Mouse (Mus musculus): ENCODE results near the gene Th. TPM values are rescaled to one million over a fixed set of nuclear protein-coding genes. Genes with fewer than 3 reads are reported as not detected.
A peak's percentile ranks its signal among the peaks of the same experiment; 100 is the strongest.

Gene Th
- polyA plus RNA-seq, 1 experiment from 2014 or later = 28.0 TPM

GRCm38 (mm10) chr7:142927293-142927692 lies 3.6 kb downstream of the Th start:
- Histone ChIP-seq H3K9me3 (no peaks in the 10 kb centered on the region), H3K9ac (no peak overlapping the region), H3K4me1 (no peaks in the 10 kb centered on the region), H3K4me2 (replicated peaks) (no peak overlapping the region), H3K4me3 (no peak overlapping the region), H3K36me3 (no peaks in the 10 kb centered on the region), H3K27me3 (replicated peaks) (no peaks in the 10 kb centered on the region), H3K27ac (no peak overlapping the region)
- ATAC-seq (ENCODE audit: low FRiP score, low read depth) = no peak
- 85% methylated on average over 8 of the region's 8 CpGs for WGBS

GRCm38 (mm10) chr7:142918641-142919628 lies 12.0 kb downstream of the Th start:
- Histone ChIP-seq H3K4me1 (no peaks in the 10 kb centered on the region), H3K4me3 (no peak overlapping the region), H3K36me3 (no peaks in the 10 kb centered on the region), H3K9me3 (no peaks in the 10 kb centered on the region), H3K27me3 (replicated peaks) (no peaks in the 10 kb centered on the region), H3K27ac (no peak overlapping the region), H3K9ac (no peak overlapping the region), H3K4me2 (replicated peaks) (no peak overlapping the region)
- peak; percentile 71 for ATAC-seq (ENCODE audit: low FRiP score, low read depth)
- WGBS = 34% methylated on average over 8 of the region's 8 CpGs

GRCm38 (mm10) chr7:142917659-142918058 lies 13.3 kb downstream of the Th start:
- Histone ChIP-seq H3K27ac (no peak overlapping the region), H3K27me3 (replicated peaks) (no peaks in the 10 kb centered on the region), H3K4me3 (no peak overlapping the region), H3K4me2 (replicated peaks) (no peak overlapping the region), H3K4me1 (no peaks in the 10 kb centered on the region), H3K36me3 (no peaks in the 10 kb centered on the region), H3K9me3 (no peaks in the 10 kb centered on the region), H3K9ac (no peak overlapping the region)
- WGBS = 91% methylated on average over 5 of the region's 5 CpGs
- no peak for ATAC-seq (ENCODE audit: low FRiP score, low read depth)

GRCm38 (mm10) chr7:142916178-142916577 lies 14.8 kb downstream of the Th start:
- WGBS = 44% methylated on average over 8 of the region's 8 CpGs
- H3K9ac ChIP-seq = no peak overlapping the region
- H3K9me3 ChIP-seq = no peaks in the 10 kb centered on the region
- H3K27me3 ChIP-seq (replicated peaks) = no peaks in the 10 kb centered on the region
- no peaks in the 10 kb centered on the region for H3K36me3 ChIP-seq
- no peak overlapping the region for H3K4me3 ChIP-seq
- no peak overlapping the region for H3K4me2 ChIP-seq (replicated peaks)
- no peak for ATAC-seq (ENCODE audit: low FRiP score, low read depth)
- no peaks in the 10 kb centered on the region for H3K4me1 ChIP-seq
- no peak overlapping the region for H3K27ac ChIP-seq

- Histone ChIP-seq H3K4me1 (no peaks in the 10 kb centered on the region), H3K4me3 (no peak overlapping the region), H3K9ac (no peak overlapping the region), H3K36me3 (no peaks in the 10 kb centered on the region), H3K27me3 (replicated peaks) (no peaks in the 10 kb centered on the region), H3K9me3 (no peaks in the 10 kb centered on the region), H3K4me2 (replicated peaks) (no peak overlapping the region), H3K27ac (no peak overlapping the region)
- 95% methylated on average over 2 of the region's 2 CpGs for WGBS
- no peak for ATAC-seq (ENCODE audit: low FRiP score, low read depth)
Observed at GRCm38 (mm10) chr7:142911682-142912081, 19.2 kb downstream of the Th start.

GRCm38 (mm10) chr7:142910104-142910503 lies 20.8 kb downstream of the Th start:
- peaks cover 2% of the 10 kb centered on the region; the same call in 1 of the 2 replicates for H3K4me1 ChIP-seq
- no peaks in the 10 kb centered on the region for H3K9me3 ChIP-seq
- no peak overlapping the region for H3K9ac ChIP-seq
- H3K36me3 ChIP-seq = no peaks in the 10 kb centered on the region
- H3K27me3 ChIP-seq (replicated peaks) = no peaks in the 10 kb centered on the region
- no peak overlapping the region for H3K27ac ChIP-seq
- H3K4me3 ChIP-seq = no peak overlapping the region
- ATAC-seq (ENCODE audit: low FRiP score, low read depth) = no peak
- H3K4me2 ChIP-seq (replicated peaks) = no peak overlapping the region
- 72% methylated on average over 2 of the region's 2 CpGs for WGBS

- peaks cover 6% of the 10 kb centered on the region; the same call in 1 of the 2 replicates for H3K4me1 ChIP-seq
- H3K4me2 ChIP-seq (replicated peaks) = no peak overlapping the region
- no peaks in the 10 kb centered on the region for H3K36me3 ChIP-seq
- H3K9ac ChIP-seq = no peak overlapping the region
- H3K4me3 ChIP-seq = no peak overlapping the region
- WGBS = 37% methylated on average over 2 of the region's 2 CpGs
- no peaks in the 10 kb centered on the region for H3K9me3 ChIP-seq
- H3K27me3 ChIP-seq (replicated peaks) = no peaks in the 10 kb centered on the region
- ATAC-seq (ENCODE audit: low FRiP score, low read depth) = no peak
- no peak overlapping the region for H3K27ac ChIP-seq
Observed at GRCm38 (mm10) chr7:142909622-142910021, 21.3 kb downstream of the Th start.

GRCm38 (mm10) chr7:142905606-142906005 lies 25.3 kb downstream of the Th start:
- no peak overlapping the region for H3K4me3 ChIP-seq
- WGBS = 48% methylated on average over 5 of the region's 5 CpGs
- no peaks in the 10 kb centered on the region for H3K27me3 ChIP-seq (replicated peaks)
- no peak overlapping the region for H3K4me2 ChIP-seq (replicated peaks)
- no peaks in the 10 kb centered on the region for H3K9me3 ChIP-seq
- H3K36me3 ChIP-seq = no peaks in the 10 kb centered on the region
- H3K27ac ChIP-seq = no peak overlapping the region
- H3K9ac ChIP-seq = no peak overlapping the region
- H3K4me1 ChIP-seq = peaks cover 35% of the 10 kb centered on the region
- no peak for ATAC-seq (ENCODE audit: low FRiP score, low read depth)

- Histone ChIP-seq H3K27ac (no peak overlapping the region), H3K4me2 (replicated peaks) (no peak overlapping the region), H3K9ac (no peak overlapping the region), H3K4me3 (no peak overlapping the region), H3K27me3 (replicated peaks) (no peaks in the 10 kb centered on the region), H3K9me3 (no peaks in the 10 kb centered on the region), H3K4me1 (peaks cover 35% of the 10 kb centered on the region), H3K36me3 (no peaks in the 10 kb centered on the region)
- WGBS = 28% methylated on average over 7 of the region's 7 CpGs
- ATAC-seq (ENCODE audit: low FRiP score, low read depth) = no peak
Observed at GRCm38 (mm10) chr7:142904331-142904730, 26.6 kb downstream of the Th start.

GRCm38 (mm10) chr7:142902931-142903330 lies 28.0 kb downstream of the Th start:
- H3K27me3 ChIP-seq (replicated peaks) = no peaks in the 10 kb centered on the region
- H3K27ac ChIP-seq = no peak overlapping the region; the same call in 1 of the 2 replicates
- H3K4me3 ChIP-seq = no peak overlapping the region
- H3K36me3 ChIP-seq = no peaks in the 10 kb centered on the region
- no peak overlapping the region for H3K4me2 ChIP-seq (replicated peaks)
- H3K4me1 ChIP-seq = peaks cover 35% of the 10 kb centered on the region
- 8% methylated on average over 4 of the region's 4 CpGs for WGBS
- H3K9ac ChIP-seq = no peak overlapping the region
- peak; percentile 68 for ATAC-seq (ENCODE audit: low FRiP score, low read depth)
- no peaks in the 10 kb centered on the region for H3K9me3 ChIP-seq

GRCm38 (mm10) chr7:142901774-142902173 lies 29.2 kb downstream of the Th start:
- Histone ChIP-seq H3K27me3 (replicated peaks) (no peaks in the 10 kb centered on the region), H3K9ac (no peak overlapping the region), H3K4me1 (peaks cover 40% of the 10 kb centered on the region), H3K4me2 (replicated peaks) (no peak overlapping the region), H3K4me3 (no peak overlapping the region), H3K27ac (no peak overlapping the region), H3K36me3 (no peaks in the 10 kb centered on the region), H3K9me3 (no peaks in the 10 kb centered on the region)
- no peak for ATAC-seq (ENCODE audit: low FRiP score, low read depth)
- WGBS = 70% methylated on average over 7 of the region's 7 CpGs

- Histone ChIP-seq H3K27me3 (replicated peaks) (0 out of 2 replicates have a peak, but pooled peaks cover 3% of the 10 kb centered on the region), H3K9me3 (no peaks in the 10 kb centered on the region), H3K4me3 (no peak overlapping the region), H3K27ac (no peak overlapping the region), H3K4me1 (peaks cover 36% of the 10 kb centered on the region), H3K36me3 (no peaks in the 10 kb centered on the region), H3K4me2 (replicated peaks) (no peak overlapping the region), H3K9ac (no peak overlapping the region)
- no peak for ATAC-seq (ENCODE audit: low FRiP score, low read depth)
- 47% methylated on average over 19 of the region's 19 CpGs for WGBS
Observed at GRCm38 (mm10) chr7:142899872-142900271, 31.1 kb downstream of the Th start.
